Mouse (Mus musculus): ENCODE data around the gene Clk3. TPM values are rescaled to one million over a fixed set of nuclear protein-coding genes. Genes with fewer than 3 reads are reported as not detected.

Clk3 gene
- polyA plus RNA-seq, 1 experiment from 2014 or later: 65.1 TPM

DNA sequence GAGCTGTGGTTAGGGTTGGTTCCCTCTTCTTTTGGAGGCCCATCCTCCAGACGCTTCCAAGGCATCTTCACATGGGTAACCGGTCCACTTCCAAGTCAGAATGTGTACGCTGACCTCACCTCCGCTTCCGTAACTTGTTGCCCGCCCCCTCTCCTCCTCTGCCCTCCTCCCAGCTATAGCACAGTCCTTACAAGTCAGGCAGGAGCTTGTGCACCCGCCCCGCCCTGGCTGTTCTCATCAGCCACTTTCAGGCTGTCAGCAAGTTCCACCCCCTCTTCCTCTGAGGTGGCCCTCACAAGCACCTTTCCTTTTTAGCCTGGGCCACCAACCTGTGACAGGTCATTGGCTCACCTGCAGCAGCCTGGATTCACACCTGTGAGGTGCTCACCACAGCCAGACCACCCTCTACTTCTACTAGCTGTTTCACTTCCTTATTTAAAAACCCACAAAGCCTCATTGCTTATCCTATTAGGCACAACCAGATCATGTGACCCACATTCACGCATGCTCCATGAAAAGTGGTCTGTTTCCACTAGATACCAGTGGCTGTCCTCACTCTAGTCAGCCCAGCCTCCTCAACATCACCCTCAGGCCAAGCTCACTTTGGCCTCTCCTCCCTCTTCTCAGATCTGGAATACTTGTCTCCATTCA, 34.8 kb upstream of the Clk3 start:
- no peaks in the 10 kb centered on the region for H3K9me3 ChIP-seq (ENCODE audit: low read length)
- H3K36me3 ChIP-seq (ENCODE audit: insufficient read depth, low read length): peaks cover 14% of the 10 kb centered on the region
- no peaks in the 10 kb centered on the region for H3K27me3 ChIP-seq (replicated peaks; ENCODE audit: insufficient read depth, low read length)
- DNase-seq (ENCODE audit: low spot score) (peak; percentile 49), ATAC-seq (peak; percentile 25; the same call in 1 of the 2 replicates)
- no peak overlapping the region for H3K4me3 ChIP-seq (ENCODE audit: low read depth, low read length)
- WGBS: 65% methylated on average over 9 of the region's 9 CpGs
- H3K4me2 ChIP-seq (replicated peaks; ENCODE audit: low read depth, low read length): no peak overlapping the region
- H3K27ac ChIP-seq (ENCODE audit: low read length): no peak overlapping the region
- TF ChIP-seq CTCF (IDR thresholded peaks at IDR 0.05): no peak
- no peak for TF ChIP-seq EP300 (IDR thresholded peaks at IDR 0.05)
- H3K4me1 ChIP-seq (ENCODE audit: insufficient read depth, low read depth, low read length): no peaks in the 10 kb centered on the region; the same call in 1 of the 2 replicates
- no peak overlapping the region for H3K9ac ChIP-seq (replicated peaks; ENCODE audit: low read depth)

- no peak overlapping the region for H3K4me2 ChIP-seq (replicated peaks; ENCODE audit: low read depth, low read length)
- no peaks in the 10 kb centered on the region for H3K27me3 ChIP-seq (replicated peaks; ENCODE audit: insufficient read depth, low read length)
- no peak overlapping the region for H3K9ac ChIP-seq (replicated peaks; ENCODE audit: low read depth)
- peak; percentile 68; the same call in 1 of the 2 replicates for TF ChIP-seq EP300 (IDR thresholded peaks at IDR 0.05)
- no peak for TF ChIP-seq CTCF (IDR thresholded peaks at IDR 0.05)
- H3K4me1 ChIP-seq (ENCODE audit: insufficient read depth, low read depth, low read length): no peaks in the 10 kb centered on the region; the same call in 1 of the 2 replicates
- no peak overlapping the region for H3K27ac ChIP-seq (ENCODE audit: low read length)
- no peaks in the 10 kb centered on the region for H3K9me3 ChIP-seq (ENCODE audit: low read length)
- peak; percentile 66 for DNase-seq (ENCODE audit: low spot score)
- ATAC-seq: peak; percentile 88
- peaks cover 14% of the 10 kb centered on the region for H3K36me3 ChIP-seq (ENCODE audit: insufficient read depth, low read length)
- WGBS: 9% methylated on average over 10 of the region's 10 CpGs
- no peak overlapping the region for H3K4me3 ChIP-seq (ENCODE audit: low read depth, low read length)
These were observed 33.1 kb upstream of the Clk3 start for GRCm38 (mm10) chr9:57798725-57799253.

GRCm38 (mm10) chr9:57797456-57797855, 31.8 kb upstream of the Clk3 start:
- no peak overlapping the region for H3K27ac ChIP-seq (ENCODE audit: low read length)
- ATAC-seq: no peak
- no peaks in the 10 kb centered on the region for H3K9me3 ChIP-seq (ENCODE audit: low read length)
- H3K4me1 ChIP-seq (ENCODE audit: insufficient read depth, low read depth, low read length): no peaks in the 10 kb centered on the region; the same call in 1 of the 2 replicates
- H3K27me3 ChIP-seq (replicated peaks; ENCODE audit: insufficient read depth, low read length): no peaks in the 10 kb centered on the region
- no peak for DNase-seq (ENCODE audit: low spot score)
- H3K4me2 ChIP-seq (replicated peaks; ENCODE audit: low read depth, low read length): no peak overlapping the region
- H3K4me3 ChIP-seq (ENCODE audit: low read depth, low read length): no peak overlapping the region
- H3K36me3 ChIP-seq (ENCODE audit: insufficient read depth, low read length): peaks cover 14% of the 10 kb centered on the region
- TF ChIP-seq EP300 (IDR thresholded peaks at IDR 0.05) (no peak), CTCF (IDR thresholded peaks at IDR 0.05) (no peak)
- WGBS: 88% methylated on average over 8 of the region's 8 CpGs
- H3K9ac ChIP-seq (replicated peaks; ENCODE audit: low read depth): no peak overlapping the region

- Histone ChIP-seq H3K9me3 (ENCODE audit: low read length) (no peaks in the 10 kb centered on the region), H3K4me2 (replicated peaks; ENCODE audit: low read depth, low read length) (no peak overlapping the region), H3K4me3 (ENCODE audit: low read depth, low read length) (no peak overlapping the region), H3K36me3 (ENCODE audit: insufficient read depth, low read length) (0 out of 2 replicates have a peak, but pooled peaks cover 5% of the 10 kb centered on the region), H3K9ac (replicated peaks; ENCODE audit: low read depth) (no peak overlapping the region), H3K27ac (ENCODE audit: low read length) (no peak overlapping the region), H3K4me1 (ENCODE audit: insufficient read depth, low read depth, low read length) (no peaks in the 10 kb centered on the region), H3K27me3 (replicated peaks; ENCODE audit: insufficient read depth, low read length) (no peaks in the 10 kb centered on the region)
- TF ChIP-seq EP300 (IDR thresholded peaks at IDR 0.05) (no peak), CTCF (IDR thresholded peaks at IDR 0.05) (no peak)
- ATAC-seq (no peak), DNase-seq (ENCODE audit: low spot score) (no peak)
- 74% methylated on average over 3 of the region's 3 CpGs for WGBS
These were observed 24.1 kb upstream of the Clk3 start for GRCm38 (mm10) chr9:57789733-57790132.

DNA sequence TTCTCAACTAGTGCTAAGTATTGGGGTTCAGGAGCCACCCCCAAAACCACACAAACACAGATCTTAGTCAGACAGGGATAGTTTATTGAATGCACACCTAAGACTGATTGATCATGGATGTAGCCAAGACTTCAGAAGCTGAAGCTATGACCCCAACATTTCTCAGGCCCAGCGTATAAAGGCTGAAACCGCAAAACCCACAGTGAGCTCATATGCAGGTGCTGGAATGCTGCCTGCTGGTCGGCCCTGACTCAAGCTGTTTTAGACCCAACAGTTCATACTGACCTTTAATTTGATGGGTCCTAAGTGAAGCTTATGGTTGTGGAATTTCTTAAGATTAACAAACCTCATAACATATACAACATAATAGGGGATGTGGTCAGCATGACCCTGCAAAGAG, 17.0 kb upstream of the Clk3 start:
- Histone ChIP-seq H3K27ac (ENCODE audit: low read length) (no peak overlapping the region), H3K36me3 (ENCODE audit: insufficient read depth, low read length) (no peaks in the 10 kb centered on the region), H3K4me2 (replicated peaks; ENCODE audit: low read depth, low read length) (no peak overlapping the region), H3K9ac (replicated peaks; ENCODE audit: low read depth) (no peak overlapping the region), H3K27me3 (replicated peaks; ENCODE audit: insufficient read depth, low read length) (no peaks in the 10 kb centered on the region), H3K4me1 (ENCODE audit: insufficient read depth, low read depth, low read length) (no peaks in the 10 kb centered on the region), H3K9me3 (ENCODE audit: low read length) (no peaks in the 10 kb centered on the region), H3K4me3 (ENCODE audit: low read depth, low read length) (no peak overlapping the region)
- TF ChIP-seq CTCF (IDR thresholded peaks at IDR 0.05) (no peak), EP300 (IDR thresholded peaks at IDR 0.05) (no peak)
- DNase-seq (ENCODE audit: low spot score) (no peak), ATAC-seq (no peak)
- 81% methylated on average over 3 of the region's 3 CpGs for WGBS

DNA sequence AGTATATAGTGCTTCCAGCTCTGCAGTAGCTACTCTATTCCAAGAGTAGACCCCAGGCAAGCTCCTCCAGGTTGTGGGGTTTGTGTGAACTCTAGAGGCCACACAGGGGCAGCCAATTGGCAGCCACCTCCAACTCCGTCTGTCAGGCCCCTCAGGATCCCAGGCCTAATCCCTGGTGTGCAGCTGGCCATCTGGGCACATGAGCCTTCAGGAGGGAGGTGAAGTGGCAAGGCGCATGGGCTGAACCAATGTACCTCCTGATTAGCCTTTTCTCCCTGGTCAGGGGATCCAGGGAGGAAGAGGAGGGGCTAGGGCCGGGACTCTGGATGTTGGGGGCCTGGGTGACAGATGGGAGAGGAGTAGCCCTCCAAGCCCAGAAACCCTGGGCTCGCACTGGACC, 10.1 kb upstream of the Clk3 start:
- no peak overlapping the region for H3K4me2 ChIP-seq (replicated peaks; ENCODE audit: low read depth, low read length)
- no peaks in the 10 kb centered on the region for H3K36me3 ChIP-seq (ENCODE audit: insufficient read depth, low read length)
- TF ChIP-seq CTCF (IDR thresholded peaks at IDR 0.05) (no peak), EP300 (IDR thresholded peaks at IDR 0.05) (no peak)
- 72% methylated on average over 4 of the region's 4 CpGs for WGBS
- no peak overlapping the region for H3K9ac ChIP-seq (replicated peaks; ENCODE audit: low read depth)
- H3K27ac ChIP-seq (ENCODE audit: low read length): no peak overlapping the region
- no peaks in the 10 kb centered on the region for H3K9me3 ChIP-seq (ENCODE audit: low read length)
- no peak overlapping the region for H3K4me3 ChIP-seq (ENCODE audit: low read depth, low read length)
- ATAC-seq: no peak
- no peaks in the 10 kb centered on the region for H3K27me3 ChIP-seq (replicated peaks; ENCODE audit: insufficient read depth, low read length)
- no peak for DNase-seq (ENCODE audit: low spot score)
- no peaks in the 10 kb centered on the region for H3K4me1 ChIP-seq (ENCODE audit: insufficient read depth, low read depth, low read length)

Measured in lung, postnatal 0 days (tissue).